Mouse (Mus musculus) spleen, adult 2 months (tissue): ENCODE data around the gene Plce1.

Experiments used
- CTCF ChIP-seq: fragments of 200-500 bp; IDR thresholded peaks from 2 replicates; pipeline ENCODE4 v1.5.1; 2011; ENCODE audit warnings: mild to moderate bottlenecking, inconsistent platforms; ENCODE audit not compliant: insufficient read depth, insufficient read length, insufficient replicate concordance; ENCODE audit errors: extremely low read depth
- POLR2A ChIP-seq: fragments of 200-500 bp; IDR thresholded peaks from 2 replicates; pipeline ENCODE4 v1.6.1; 2011; ENCODE audit warnings: low read depth, low read length, inconsistent platforms

- TF ChIP-seq CTCF (no peak), POLR2A (no peak)
These were observed 21.9 kb upstream of the Plce1 start for GRCm38 (mm10) chr19:38458996-38459395.
